10 mouse cellular contexts compared by ENCODE assay signal in the genomic region with DNA sequence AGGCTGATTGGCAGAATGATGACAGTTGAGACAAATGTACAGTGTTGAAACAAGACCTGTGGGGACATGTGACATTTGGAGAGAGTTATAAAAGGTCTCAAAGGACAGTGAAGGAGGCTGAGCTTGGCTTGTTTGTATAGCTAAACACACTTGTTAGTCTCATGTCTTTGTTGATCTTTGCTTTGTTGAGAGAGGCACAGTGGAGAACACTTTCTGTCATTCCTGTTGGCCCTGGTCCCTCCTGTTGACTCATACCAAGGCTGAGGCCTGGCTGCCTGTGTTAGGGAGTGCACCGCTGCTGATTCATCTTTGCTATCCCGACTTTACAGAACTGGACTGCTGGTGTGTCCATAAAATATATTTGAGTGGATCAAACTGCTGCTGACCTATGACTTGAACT. TPM values are rescaled to one million over a fixed set of nuclear protein-coding genes. Genes with fewer than 3 reads are reported as not detected.
DNase-seq lines count a peak whose midpoint lies in the region; ATAC-seq and TF ChIP-seq lines count a peak whose summit lies in the region.
"Had no signal": no experiment of that assay in that cellular context is flagged by ENCODE, and none has a peak within 500 bp of the region (broad histone marks: within the 10 kb centered on the region; RNA-seq: fewer than 3 reads in every experiment).

No protein-coding gene starts in this region.

- no peak for ATAC-seq in granulocyte monocyte progenitor cell, adult 5-6 weeks (replicated peaks; ENCODE audit: poor library complexity, severe bottlenecking)
- ATAC-seq: inflammation-experienced regulatory T-cells, adult 6 months had no signal

- no peak overlapping the region for H3K4me3 ChIP-seq in gastrocnemius, adult 2 months

- peak; percentile 54 for DNase-seq in gastrocnemius, adult 18-20 months (ENCODE audit: low spot score)
- DNase-seq in gastrocnemius, postnatal 10 days = no peak
- peak; percentile 62 for DNase-seq in NIH3T3 (ENCODE audit: low read depth)
- DNase-seq in gastrocnemius, adult 2 months = peak; percentile 68
- DNase-seq in lung, postnatal 36 days = peak; percentile 73
- no peak for DNase-seq in layer of hippocampus, adult 11-12 months (ENCODE audit: low spot score)
- no peak for DNase-seq in testis, postnatal 14 days (ENCODE audit: low spot score)

- intact Hi-C loops in gastrocnemius, adult 2 months (cut with DNase I) = no loop called here

- peak overlapping the region; percentile 61 for H3K27ac ChIP-seq in gastrocnemius, adult 2 months
- H3K27ac ChIP-seq: macrophage had no signal

- no peak for TF ChIP-seq CTCF in gastrocnemius, adult 2 months (IDR thresholded peaks at IDR 0.05)

RNA-seq across cellular contexts. Expression of gene Tlr2, which starts 23.6 kb away (rescaled TPM):
- under 1 TPM; 0.27 to 0.55 TPM for total RNA-seq in gastrocnemius, adult 18-20 months (2021)
- total RNA-seq in gastrocnemius, postnatal 10 days (2021) = 1 to 10 TPM; 1.3 to 2.0 TPM
- under 1 TPM; 0.31 to 0.75 TPM for total RNA-seq in gastrocnemius, adult 2 months (2021)
- total RNA-seq in granulocyte monocyte progenitor cell, adult 5-6 weeks (2014; fragmentation: Nextera tagmentation) = 11.2 and 13.4 TPM in 2 replicates
- 7.8 and 14.1 TPM in 2 replicates for total RNA-seq in granulocyte monocyte progenitor cell, adult 5-6 weeks (2017)

Comparison
In these comparisons a context has a peak if more than half of its experiments do, and no peak if none do; other contexts are left out.
1. DNase-seq: peak in gastrocnemius, adult 18-20 months (single experiment), NIH3T3 (single experiment), gastrocnemius, adult 2 months (single experiment) and lung, postnatal 36 days (single experiment); none in gastrocnemius, postnatal 10 days (single experiment), layer of hippocampus, adult 11-12 months (single experiment) and testis, postnatal 14 days (single experiment).